Mouse (Mus musculus): Measurements from ENCODE around the gene Pigk.

Gene Pigk

DNA sequence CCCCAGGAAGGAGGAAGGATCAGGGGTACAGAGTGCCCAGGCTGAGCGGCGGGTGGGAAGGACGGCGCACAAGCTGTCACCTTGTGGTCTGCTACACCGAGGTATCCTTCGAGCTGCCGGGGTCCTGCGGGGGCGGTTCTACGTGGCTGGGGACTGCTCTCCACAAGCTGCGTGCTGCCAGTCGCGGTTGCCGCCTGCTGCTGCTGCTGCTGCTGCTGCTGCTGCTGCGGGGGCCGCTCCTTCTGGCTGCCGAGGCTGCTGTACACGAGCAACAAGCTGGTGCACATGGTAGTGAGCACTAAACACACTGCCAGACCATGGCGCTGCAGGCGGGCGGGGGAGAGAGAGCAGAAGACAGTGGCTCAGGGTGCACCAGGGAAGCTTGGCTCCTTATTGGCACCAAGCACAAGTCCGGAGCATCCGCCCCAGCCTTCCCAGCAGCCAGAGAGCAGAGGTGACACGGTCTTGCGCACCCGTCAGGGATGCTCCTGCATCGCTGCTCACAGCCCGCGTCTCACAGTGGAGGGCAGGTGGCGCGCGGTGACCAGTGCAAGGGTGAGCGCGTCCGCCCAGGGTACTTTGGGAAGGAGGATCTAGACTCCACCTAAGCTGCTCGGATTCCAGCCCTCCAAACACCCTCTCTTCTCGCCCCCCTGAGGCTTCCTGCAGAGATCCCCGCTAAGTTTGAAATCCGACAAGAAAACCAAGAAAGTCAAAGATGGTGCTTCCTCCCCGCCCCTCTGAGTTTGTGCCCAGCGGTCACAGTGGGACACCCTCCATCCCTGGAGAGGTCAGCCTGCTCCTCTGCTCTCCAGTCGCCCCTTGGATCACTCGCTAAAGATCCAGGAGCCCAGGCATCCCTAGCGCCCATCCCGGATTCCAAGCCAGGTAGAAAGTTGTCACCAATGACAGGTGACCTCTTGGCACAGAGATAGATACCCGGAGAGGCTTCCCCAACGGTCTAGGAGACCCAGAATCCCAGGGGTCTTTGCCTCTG lies 267.4 kb downstream of the Pigk start:
- in situ Hi-C loops (cut with MboI, MseI), result no loop called here

DNA sequence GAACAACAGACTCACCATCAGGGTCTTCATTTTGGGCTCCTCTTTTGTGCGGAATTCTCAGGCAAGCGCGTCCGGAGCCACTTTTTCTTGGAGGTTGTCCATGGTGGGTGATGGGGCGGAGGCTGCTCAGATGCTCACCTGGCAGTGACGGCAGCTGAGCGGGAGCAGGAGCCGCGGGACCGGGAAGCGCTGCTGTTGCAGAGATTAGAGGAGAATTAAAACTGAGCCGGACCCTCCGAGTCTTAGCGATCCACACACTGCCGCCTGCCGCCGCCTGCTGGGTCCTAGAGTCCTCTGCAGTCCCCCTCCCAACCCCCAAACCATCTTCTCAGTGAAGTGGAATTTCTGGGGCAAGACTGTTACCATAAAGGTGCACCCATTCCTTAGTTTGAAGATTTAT lies 268.1 kb downstream of the Pigk start, which contains the start of gene St6galnac5:
TSS of gene St6galnac5 (minus strand) at position 259 of the 400 bp plus-strand sequence.
- in situ Hi-C loops (cut with MboI, MseI), result no loop called here

DNA sequence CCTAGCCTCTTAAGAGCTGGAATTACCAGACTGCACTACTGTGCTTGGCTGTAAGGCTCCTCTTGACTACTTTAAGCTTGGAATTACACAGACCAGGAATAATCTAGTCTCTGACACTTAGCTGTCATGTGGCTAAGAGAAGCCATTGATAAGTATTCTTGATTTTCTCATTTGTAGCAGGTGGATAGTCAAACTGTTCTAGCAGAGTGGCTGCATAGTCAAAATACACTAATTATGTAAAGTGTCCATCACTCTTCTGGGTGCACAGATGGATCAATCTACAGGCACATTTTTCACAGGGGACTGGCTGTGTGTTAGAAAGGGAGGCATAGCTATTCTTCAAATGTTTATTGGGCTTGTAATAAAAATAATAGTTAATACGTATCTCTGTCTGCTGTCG lies 276.9 kb downstream of the Pigk start:
- in situ Hi-C loops (cut with MboI, MseI), result no loop called here

DNA sequence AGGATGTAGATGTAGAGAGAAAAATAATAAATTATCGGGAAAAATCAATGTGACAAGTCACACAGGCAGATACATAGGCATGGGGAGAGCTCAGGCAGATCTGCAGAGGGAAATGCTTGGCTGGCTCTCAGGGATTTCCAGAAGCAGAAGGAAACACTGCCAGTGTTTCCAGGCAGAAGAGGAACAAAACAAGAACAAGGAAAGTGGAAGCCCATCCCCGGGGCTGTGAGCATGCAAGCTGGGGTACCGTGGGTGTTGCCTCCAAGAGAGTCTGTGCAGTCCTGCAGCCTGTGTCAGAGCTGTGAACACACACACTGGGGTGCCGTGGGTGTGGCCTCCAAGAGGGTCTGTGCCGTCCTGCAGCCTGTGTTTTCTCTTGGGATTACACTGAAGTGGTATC lies 279.7 kb downstream of the Pigk start:
- in situ Hi-C loops (cut with MboI, MseI), result no loop called here

DNA sequence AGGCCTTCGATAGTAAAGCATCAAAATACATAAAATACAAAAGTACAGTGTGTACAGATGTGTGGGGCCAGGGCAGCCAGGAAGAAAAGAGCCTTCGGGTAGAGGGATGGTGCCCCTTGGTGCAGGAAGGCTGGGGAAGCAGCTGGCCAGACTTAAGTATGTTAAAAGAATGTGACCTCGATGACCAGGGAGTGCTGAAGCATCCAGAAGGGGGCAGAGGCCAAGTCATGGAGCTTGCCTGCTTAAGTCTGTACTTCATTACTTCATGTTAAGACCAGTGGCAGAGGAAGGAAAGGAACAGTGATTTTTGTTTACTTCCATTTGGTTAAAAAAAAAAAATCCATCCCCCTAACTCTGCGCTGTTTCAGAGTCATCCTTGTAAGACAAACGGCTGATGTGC lies 284.2 kb downstream of the Pigk start:
- in situ Hi-C loops (cut with MboI, MseI), result no loop called here

DNA sequence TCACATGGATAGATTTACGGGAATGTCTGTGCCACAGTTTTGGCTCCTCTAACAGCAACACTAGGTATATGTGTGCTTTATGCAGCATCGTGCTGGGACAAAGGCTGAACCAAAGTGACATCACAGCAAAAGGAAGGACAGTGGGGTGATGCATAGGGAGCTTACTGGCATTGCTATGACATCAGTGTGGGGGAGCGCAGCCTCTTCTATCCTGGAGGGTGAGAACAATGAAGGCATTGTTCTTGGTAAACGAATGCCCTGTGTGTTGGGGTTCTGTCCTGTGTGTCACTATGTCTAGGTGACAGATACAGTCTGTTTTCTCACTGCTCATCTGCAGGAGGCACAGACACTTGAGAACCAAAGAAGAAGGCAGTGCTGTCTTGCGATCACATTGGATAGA lies 285.0 kb downstream of the Pigk start:
- in situ Hi-C loops (cut with MboI, MseI), result no loop called here

DNA sequence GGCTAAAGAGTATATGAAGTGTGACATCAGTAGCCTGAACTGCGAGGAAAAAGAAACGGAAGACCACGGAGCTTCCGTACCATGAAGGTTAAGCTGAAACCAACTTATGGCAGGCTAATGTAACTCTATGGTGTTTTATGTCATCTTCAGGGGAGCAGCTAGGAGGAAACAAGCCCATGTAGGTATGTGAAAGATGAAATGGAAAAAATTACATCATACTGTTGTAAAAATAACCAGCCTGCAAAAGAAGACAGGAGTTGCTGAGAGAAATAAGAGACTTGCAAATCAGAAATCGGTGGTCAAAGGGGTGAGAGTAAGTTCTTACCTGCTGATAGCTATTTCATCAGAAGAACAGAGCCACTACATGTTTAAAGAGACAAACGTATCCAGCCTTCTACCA lies 293.0 kb downstream of the Pigk start:
- in situ Hi-C loops (cut with MboI, MseI), result no loop called here

DNA sequence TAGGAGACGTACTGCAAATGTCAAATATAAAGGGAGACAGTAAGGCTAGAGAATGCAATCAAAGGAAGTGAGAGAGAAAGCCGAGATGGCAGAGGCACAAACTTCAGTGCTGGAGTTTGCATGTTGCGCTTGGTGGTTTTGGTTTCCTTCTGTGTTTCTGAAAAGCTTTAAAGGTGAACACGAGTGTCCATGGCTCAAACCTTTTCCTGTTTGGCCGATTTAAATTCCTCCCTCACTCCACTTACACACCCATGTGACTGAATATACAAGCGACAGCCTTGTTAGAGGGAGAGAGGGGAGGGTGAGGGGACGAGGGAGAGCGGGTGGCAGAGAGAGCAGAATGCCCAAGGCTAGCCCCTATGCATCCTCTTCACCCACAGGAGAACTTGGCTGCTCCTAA lies 302.5 kb downstream of the Pigk start:
- in situ Hi-C loops (cut with MboI, MseI), result loop anchor here (10.0 kb wide), 2 partner anchors 1092 to 1638 kb away; no protein-coding TSS in a partner anchor

DNA sequence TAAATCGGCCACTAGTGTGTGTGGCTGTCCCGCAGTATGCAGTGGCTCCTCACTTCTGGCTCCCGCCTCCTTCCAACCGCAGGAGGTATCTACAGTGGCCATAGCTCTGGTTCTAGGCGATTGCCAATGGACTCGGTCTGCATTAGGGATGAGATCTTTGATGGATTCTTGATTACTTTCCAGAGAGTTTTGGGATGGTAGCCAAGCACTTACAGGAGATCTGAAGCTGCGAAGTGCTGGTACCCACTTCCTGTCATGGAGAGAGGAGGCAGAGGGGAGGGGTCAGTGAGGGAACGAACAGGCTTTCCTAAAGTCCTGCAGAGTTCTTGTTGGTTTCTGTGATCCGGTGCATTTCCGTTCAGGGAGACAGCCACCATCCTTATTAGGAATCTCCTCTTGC lies 304.2 kb downstream of the Pigk start:
- in situ Hi-C loops (cut with MboI, MseI), result loop anchor here (10.0 kb wide), 2 partner anchors 1093 to 1637 kb away; no protein-coding TSS in a partner anchor

DNA sequence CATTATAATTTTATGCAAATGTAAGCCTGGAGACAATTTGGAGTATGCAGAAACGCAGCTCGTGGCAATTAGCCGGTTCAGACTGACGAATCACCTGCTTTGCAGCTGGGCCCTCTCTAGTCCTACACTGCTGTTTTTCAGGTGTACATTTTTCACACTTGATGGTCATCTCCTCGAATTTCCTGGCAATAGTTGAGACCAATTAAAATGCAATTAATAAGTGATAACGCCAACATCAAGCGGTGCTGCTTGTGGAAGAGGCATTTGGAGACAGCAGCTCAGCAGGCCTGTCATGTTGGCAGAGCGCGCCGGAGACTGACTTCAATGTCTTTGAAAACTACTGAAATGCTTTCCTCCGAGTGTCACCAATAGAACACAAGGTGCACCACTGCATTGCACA lies 310.1 kb downstream of the Pigk start:
- in situ Hi-C loops (cut with MboI, MseI), result no loop called here

Measured in regulatory T cell (primary cell).